Mouse (Mus musculus): ENCODE results near the gene Prlr. TPM values are rescaled to one million over a fixed set of nuclear protein-coding genes. Genes with fewer than 3 reads are reported as not detected.

Gene Prlr
- total and polyA plus RNA-seq, 2 experiments from 2014 or later, result 2.3 to 4.8 TPM

DNA sequence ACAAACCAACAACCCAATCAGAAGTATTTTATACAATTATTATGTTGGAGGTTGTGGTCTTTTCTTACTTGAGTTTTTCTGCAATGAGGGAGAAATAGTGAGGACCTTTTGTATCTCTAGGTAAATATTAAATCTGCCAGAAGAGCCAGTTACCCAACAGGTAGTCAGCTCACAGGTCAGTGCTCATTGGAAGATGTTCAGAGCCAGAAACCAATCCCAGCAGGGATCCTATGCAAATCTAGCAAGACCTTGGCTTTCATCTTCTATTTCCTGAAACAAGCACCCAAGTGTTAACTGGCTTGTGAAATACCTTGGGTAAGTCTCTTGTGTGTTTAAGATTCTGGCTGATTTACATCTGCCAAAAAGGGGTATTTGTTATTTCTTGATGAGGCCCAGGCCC, 99.3 kb downstream of the Prlr start:
- Histone ChIP-seq H3K36me3 (ENCODE audit: insufficient read depth, low read length) (no peaks in the 10 kb centered on the region), H3K27me3 (ENCODE audit: insufficient read depth, low read length) (no peaks in the 10 kb centered on the region), H3K4me1 (ENCODE audit: insufficient read depth, low read length) (no peaks in the 10 kb centered on the region), H3K4me3 (ENCODE audit: low read depth, low read length) (no peak overlapping the region), H3K9me3 (ENCODE audit: low read length) (no peaks in the 10 kb centered on the region), H3K9ac (replicated peaks; ENCODE audit: low read length, poor library complexity, severe bottlenecking) (no peak overlapping the region), H3K27ac (ENCODE audit: low read depth, low read length) (no peak overlapping the region), H3K4me2 (ENCODE audit: low read depth, low read length, poor library complexity, severe bottlenecking) (no peak overlapping the region)
- ATAC-seq (ENCODE audit: low FRiP score) (no peak), DNase-seq (ENCODE audit: low spot score) (no peak)
- TF ChIP-seq CTCF (IDR thresholded peaks at IDR 0.05), result no peak

DNA sequence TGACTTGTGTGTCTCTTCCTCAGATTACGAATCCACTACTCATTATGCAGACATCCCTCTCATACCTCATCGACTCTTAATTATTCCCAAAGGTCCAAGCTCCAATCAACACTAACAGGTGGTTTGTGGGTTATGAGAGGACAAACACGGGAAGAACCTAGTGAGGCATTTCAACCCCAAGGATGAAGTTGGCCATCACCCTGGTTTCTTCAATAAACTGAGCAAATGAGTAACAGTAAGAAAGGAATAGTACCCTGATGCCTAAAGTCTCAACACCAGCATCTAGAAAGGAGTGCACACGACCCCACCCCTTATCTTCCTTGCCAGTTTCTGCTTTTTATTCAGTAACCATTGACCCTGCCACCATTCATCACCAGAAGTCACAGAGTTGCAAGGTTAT, 100.4 kb downstream of the Prlr start:
- no peak for TF ChIP-seq CTCF (IDR thresholded peaks at IDR 0.05)
- Histone ChIP-seq H3K4me2 (ENCODE audit: low read depth, low read length, poor library complexity, severe bottlenecking) (no peak overlapping the region), H3K27ac (ENCODE audit: low read depth, low read length) (no peak overlapping the region), H3K4me3 (ENCODE audit: low read depth, low read length) (no peak overlapping the region), H3K36me3 (ENCODE audit: insufficient read depth, low read length) (no peaks in the 10 kb centered on the region), H3K9me3 (ENCODE audit: low read length) (no peaks in the 10 kb centered on the region), H3K27me3 (ENCODE audit: insufficient read depth, low read length) (no peaks in the 10 kb centered on the region), H3K4me1 (ENCODE audit: insufficient read depth, low read length) (no peaks in the 10 kb centered on the region), H3K9ac (replicated peaks; ENCODE audit: low read length, poor library complexity, severe bottlenecking) (no peak overlapping the region)
- DNase-seq (ENCODE audit: low spot score), result no peak
- WGBS, result 82% methylated on average over 4 of the region's 4 CpGs
- no peak for ATAC-seq (ENCODE audit: low FRiP score)

DNA sequence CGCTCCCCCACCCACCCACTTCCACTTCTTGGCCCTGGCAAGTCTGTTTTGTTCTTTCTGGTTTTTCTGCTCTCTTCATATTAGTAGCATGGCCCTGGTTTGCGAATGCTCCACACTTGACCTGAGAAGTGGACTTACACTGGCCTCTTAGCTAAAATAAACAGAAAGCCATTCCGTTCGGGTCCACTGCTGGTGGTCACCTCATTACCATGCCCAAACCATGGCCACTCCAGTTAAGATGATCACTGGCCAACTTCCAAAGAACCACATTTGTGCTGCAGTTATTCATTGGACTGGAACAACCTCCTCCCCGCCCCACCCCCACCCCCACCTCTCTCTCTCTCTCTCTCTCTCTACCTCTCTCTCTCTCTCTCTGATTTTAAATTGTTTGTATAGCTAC, 104.5 kb downstream of the Prlr start:
- no peak for ATAC-seq (ENCODE audit: low FRiP score)
- H3K27me3 ChIP-seq (ENCODE audit: insufficient read depth, low read length), result no peaks in the 10 kb centered on the region
- H3K4me1 ChIP-seq (ENCODE audit: insufficient read depth, low read length), result no peaks in the 10 kb centered on the region
- H3K36me3 ChIP-seq (ENCODE audit: insufficient read depth, low read length), result no peaks in the 10 kb centered on the region
- no peak overlapping the region for H3K4me3 ChIP-seq (ENCODE audit: low read depth, low read length)
- no peak overlapping the region for H3K4me2 ChIP-seq (ENCODE audit: low read depth, low read length, poor library complexity, severe bottlenecking)
- WGBS, result 80% methylated on average over 5 of the region's 5 CpGs
- no peak for DNase-seq (ENCODE audit: low spot score)
- H3K9ac ChIP-seq (replicated peaks; ENCODE audit: low read length, poor library complexity, severe bottlenecking), result no peak overlapping the region
- H3K9me3 ChIP-seq (ENCODE audit: low read length), result no peaks in the 10 kb centered on the region
- no peak overlapping the region for H3K27ac ChIP-seq (ENCODE audit: low read depth, low read length)
- TF ChIP-seq CTCF (IDR thresholded peaks at IDR 0.05), result no peak

DNA sequence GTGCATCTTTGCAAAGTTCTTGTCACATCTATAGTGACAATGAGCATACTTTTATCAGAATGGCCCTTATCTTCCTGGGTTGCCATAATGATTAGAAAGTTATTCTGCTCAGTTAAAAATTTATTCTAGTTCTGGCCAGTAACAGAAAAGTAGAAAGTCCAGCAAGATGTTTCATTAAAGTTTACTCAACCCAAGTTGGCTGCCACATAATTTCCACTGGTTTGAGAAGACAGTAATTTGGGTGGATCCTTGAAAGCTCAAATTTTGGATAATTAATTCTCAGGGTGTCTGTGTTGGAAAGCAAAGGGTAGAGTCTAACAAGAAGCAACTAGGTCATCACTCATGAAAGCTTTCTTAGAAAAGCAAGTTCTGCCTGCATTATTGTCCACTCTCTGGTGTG, 106.6 kb downstream of the Prlr start:
- no peak for TF ChIP-seq CTCF (IDR thresholded peaks at IDR 0.05)
- H3K9me3 ChIP-seq (ENCODE audit: low read length), result no peaks in the 10 kb centered on the region
- no peak overlapping the region for H3K4me2 ChIP-seq (ENCODE audit: low read depth, low read length, poor library complexity, severe bottlenecking)
- no peak overlapping the region for H3K4me3 ChIP-seq (ENCODE audit: low read depth, low read length)
- no peak overlapping the region for H3K27ac ChIP-seq (ENCODE audit: low read depth, low read length)
- ATAC-seq (ENCODE audit: low FRiP score) (no peak), DNase-seq (ENCODE audit: low spot score) (no peak)
- H3K9ac ChIP-seq (replicated peaks; ENCODE audit: low read length, poor library complexity, severe bottlenecking), result no peak overlapping the region
- H3K27me3 ChIP-seq (ENCODE audit: insufficient read depth, low read length), result no peaks in the 10 kb centered on the region
- H3K36me3 ChIP-seq (ENCODE audit: insufficient read depth, low read length), result no peaks in the 10 kb centered on the region
- no peaks in the 10 kb centered on the region for H3K4me1 ChIP-seq (ENCODE audit: insufficient read depth, low read length)

DNA sequence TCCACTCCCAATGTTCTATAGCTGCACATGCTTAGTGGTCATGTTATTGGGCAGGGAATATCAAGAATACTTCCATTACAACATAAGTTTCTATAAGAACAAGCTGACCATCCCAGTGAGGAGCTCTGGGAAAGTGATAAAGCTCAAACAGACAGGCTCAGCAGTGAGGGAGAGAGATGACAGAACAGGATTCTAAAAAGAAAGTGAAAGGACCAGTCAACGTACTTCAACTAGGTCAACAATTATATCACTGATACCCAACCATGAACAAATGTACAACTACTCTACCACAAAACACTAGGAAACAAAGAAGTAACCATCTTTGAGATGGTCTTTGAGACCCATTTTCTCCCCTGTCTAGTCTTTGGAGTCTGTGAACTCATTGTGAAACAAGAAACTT, 119.5 kb downstream of the Prlr start:
- H3K4me2 ChIP-seq (ENCODE audit: low read depth, low read length, poor library complexity, severe bottlenecking), result no peak overlapping the region
- no peaks in the 10 kb centered on the region for H3K4me1 ChIP-seq (ENCODE audit: insufficient read depth, low read length)
- H3K9ac ChIP-seq (replicated peaks; ENCODE audit: low read length, poor library complexity, severe bottlenecking), result no peak overlapping the region
- 79% methylated on average over 1 of the region's 1 CpGs for WGBS
- H3K36me3 ChIP-seq (ENCODE audit: insufficient read depth, low read length), result no peaks in the 10 kb centered on the region
- H3K27ac ChIP-seq (ENCODE audit: low read depth, low read length), result no peak overlapping the region
- ATAC-seq (ENCODE audit: low FRiP score) (no peak), DNase-seq (ENCODE audit: low spot score) (no peak)
- H3K27me3 ChIP-seq (ENCODE audit: insufficient read depth, low read length), result no peaks in the 10 kb centered on the region
- H3K9me3 ChIP-seq (ENCODE audit: low read length), result no peaks in the 10 kb centered on the region
- no peak overlapping the region for H3K4me3 ChIP-seq (ENCODE audit: low read depth, low read length)
- TF ChIP-seq CTCF (IDR thresholded peaks at IDR 0.05), result no peak

DNA sequence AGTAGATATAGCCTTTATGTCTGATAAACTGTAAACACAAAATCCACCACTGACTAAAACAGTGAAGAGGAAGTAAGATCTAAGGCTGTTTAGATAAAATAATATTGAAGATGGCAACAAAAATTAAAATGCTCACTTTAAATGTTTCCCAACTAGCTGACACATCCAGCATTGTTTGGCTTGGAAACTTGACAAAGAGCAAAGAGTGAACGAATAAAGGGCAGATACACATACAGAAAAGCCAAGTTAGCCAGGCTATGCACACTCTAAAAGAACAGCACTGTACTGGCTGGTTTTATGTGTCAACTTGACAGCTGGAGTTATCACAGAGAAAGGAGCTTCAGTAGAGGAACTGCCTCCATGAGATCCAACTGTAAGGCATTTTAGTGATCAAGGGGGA, 121.0 kb downstream of the Prlr start:
- ATAC-seq (ENCODE audit: low FRiP score) (no peak), DNase-seq (ENCODE audit: low spot score) (no peak)
- H3K36me3 ChIP-seq (ENCODE audit: insufficient read depth, low read length), result no peaks in the 10 kb centered on the region
- H3K27me3 ChIP-seq (ENCODE audit: insufficient read depth, low read length), result no peaks in the 10 kb centered on the region
- 82% methylated on average over 1 of the region's 1 CpGs for WGBS
- H3K4me2 ChIP-seq (ENCODE audit: low read depth, low read length, poor library complexity, severe bottlenecking), result no peak overlapping the region
- no peak overlapping the region for H3K9ac ChIP-seq (replicated peaks; ENCODE audit: low read length, poor library complexity, severe bottlenecking)
- H3K27ac ChIP-seq (ENCODE audit: low read depth, low read length), result no peak overlapping the region
- TF ChIP-seq CTCF (IDR thresholded peaks at IDR 0.05), result no peak
- H3K4me1 ChIP-seq (ENCODE audit: insufficient read depth, low read length), result no peaks in the 10 kb centered on the region
- no peaks in the 10 kb centered on the region for H3K9me3 ChIP-seq (ENCODE audit: low read length)
- H3K4me3 ChIP-seq (ENCODE audit: low read depth, low read length), result no peak overlapping the region

DNA sequence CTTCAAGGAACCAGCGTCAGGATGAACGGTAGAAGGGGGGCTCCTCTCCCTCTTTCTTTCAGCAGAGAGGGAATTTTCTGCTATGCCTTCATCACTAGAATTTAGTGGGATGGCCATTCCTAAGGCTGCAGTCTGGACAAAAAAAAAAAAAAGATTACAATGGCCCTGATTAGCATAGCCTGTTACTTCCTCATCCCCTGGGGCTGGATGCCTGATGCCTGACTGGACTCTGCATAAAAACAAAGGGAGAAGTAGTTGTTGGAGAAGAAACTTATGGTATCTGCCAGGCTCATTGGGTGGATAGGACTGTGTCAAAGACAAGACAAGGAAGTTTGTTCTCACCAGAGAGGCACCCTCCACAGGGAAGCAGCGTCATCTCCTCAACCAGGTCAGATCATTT, 122.4 kb downstream of the Prlr start:
- ATAC-seq (ENCODE audit: low FRiP score), result no peak

More for the DNA sequence above, 122.4 kb downstream of the Prlr start:
- no peak overlapping the region for H3K9ac ChIP-seq (replicated peaks; ENCODE audit: low read length, poor library complexity, severe bottlenecking)
- H3K27ac ChIP-seq (ENCODE audit: low read depth, low read length), result no peak overlapping the region
- no peak for TF ChIP-seq CTCF (IDR thresholded peaks at IDR 0.05)
- no peak for DNase-seq (ENCODE audit: low spot score)
- H3K27me3 ChIP-seq (ENCODE audit: insufficient read depth, low read length), result no peaks in the 10 kb centered on the region
- WGBS, result 66% methylated on average over 3 of the region's 3 CpGs
- H3K4me2 ChIP-seq (ENCODE audit: low read depth, low read length, poor library complexity, severe bottlenecking), result no peak overlapping the region
- H3K4me1 ChIP-seq (ENCODE audit: insufficient read depth, low read length), result no peaks in the 10 kb centered on the region
- H3K4me3 ChIP-seq (ENCODE audit: low read depth, low read length), result no peak overlapping the region
- H3K36me3 ChIP-seq (ENCODE audit: insufficient read depth, low read length), result no peaks in the 10 kb centered on the region
- no peaks in the 10 kb centered on the region for H3K9me3 ChIP-seq (ENCODE audit: low read length)

Measured in midbrain, postnatal 0 days (tissue).